Mouse (Mus musculus) bone marrow, adult 2 months (tissue): Measurements from ENCODE around the gene Akap12. TPM values are rescaled to one million over a fixed set of nuclear protein-coding genes. Genes with fewer than 3 reads are reported as not detected.

Experiments
- H3K27ac ChIP-seq: fragments of 200-500 bp; 2 replicates; pipeline ENCODE4 v1.5.1; 2012; ENCODE audit warnings: low read depth, mild to moderate bottlenecking, control low read depth, inconsistent platforms, low read length; ENCODE audit not compliant: control insufficient read depth, poor library complexity, insufficient read depth
- H3K4me1 ChIP-seq: fragments of 200-500 bp; 2 replicates; pipeline ENCODE4 v1.6.1; 2011; ENCODE audit warnings: low read length; ENCODE audit not compliant: control insufficient read depth, insufficient read depth
- H3K4me3 ChIP-seq: fragments of 200-500 bp; replicated peaks from 2 replicates; pipeline ENCODE3; 2011; ENCODE audit warnings: mild to moderate bottlenecking, low read depth, low read length, control low read depth; ENCODE audit not compliant: control insufficient read depth
- CTCF ChIP-seq: fragments of 200-500 bp; IDR thresholded peaks from 2 replicates; pipeline ENCODE4 v1.5.1; 2011; ENCODE audit warnings: low read length, control low read depth; ENCODE audit not compliant: control insufficient read depth, insufficient read depth
- POLR2A ChIP-seq: fragments of 200-500 bp; IDR thresholded peaks from 2 replicates; pipeline ENCODE4 v1.6.1; 2011; ENCODE audit warnings: low read depth, mild to moderate bottlenecking, control low read depth, low read length, borderline replicate concordance; ENCODE audit not compliant: control insufficient read depth
- WGBS: fragments of 180-500 bp; shearing (Covaris S2); methylation state at CpG from one replicate; pipeline ENCODE4 v1.1.7; 2018; 5-methylcytosine and 5-hydroxymethylcytosine counted together
- polyA plus RNA-seq: library from polyadenylated mRNA; stranded (reverse); fragments of >200 nt; gene quantifications from 2 replicates; pipeline ENCODE4 v1.2.4, GENCODE M21; 2011; ENCODE audit warnings: low replicate concordance; ENCODE audit not compliant: missing spikeins, insufficient read depth, insufficient read length

The Akap12 gene
- polyA plus RNA-seq, 1 experiment, result 26.8 TPM

DNA sequence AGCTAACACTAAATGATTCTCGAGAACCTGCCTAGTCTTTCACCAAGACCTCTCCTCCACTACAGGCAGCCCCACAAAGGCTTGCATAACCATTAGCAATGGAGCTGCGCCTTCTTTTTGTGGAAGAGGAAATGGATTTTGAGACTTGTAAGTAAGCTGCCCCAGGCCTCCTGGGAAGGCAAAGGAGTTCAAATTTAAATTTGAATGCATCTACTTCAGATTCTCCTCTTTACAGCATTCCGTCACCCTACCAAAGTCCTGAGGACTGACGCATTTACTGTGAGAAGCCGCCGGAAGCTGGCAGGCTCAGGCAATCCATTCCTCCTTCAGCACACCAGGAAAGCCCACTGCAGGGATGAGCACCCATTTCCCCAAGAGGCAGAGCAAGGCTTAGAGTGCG is 109.1 kb downstream of the Akap12 start:
- Histone ChIP-seq H3K4me1 (no peaks in the 10 kb centered on the region), H3K4me3 (no peak overlapping the region), H3K27ac (no peak overlapping the region)
- WGBS, result 69% methylated on average over 7 of the region's 7 CpGs
- TF ChIP-seq CTCF (no peak), POLR2A (no peak)

DNA sequence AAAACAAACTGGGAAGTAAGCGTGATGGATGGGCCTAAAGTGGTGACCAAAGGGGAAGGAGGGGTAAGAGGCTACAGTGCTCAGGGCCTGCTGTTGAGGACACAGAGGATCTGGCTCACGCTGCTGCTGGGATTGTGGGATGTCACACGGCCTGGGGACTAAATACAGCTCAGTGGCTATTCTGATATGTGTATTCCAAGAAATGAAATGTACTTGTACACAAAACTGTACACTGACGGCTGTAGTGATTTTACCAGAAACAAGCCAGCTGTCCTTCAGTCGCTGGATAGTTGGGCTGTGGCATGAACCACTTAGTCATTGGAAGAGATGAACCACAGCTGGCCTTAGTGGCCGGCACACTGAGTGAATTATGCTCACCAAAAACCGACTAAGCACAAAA is 110.3 kb downstream of the Akap12 start:
- no peak overlapping the region for H3K4me3 ChIP-seq
- 71% methylated on average over 7 of the region's 7 CpGs for WGBS
- TF ChIP-seq CTCF (no peak), POLR2A (no peak)
- H3K4me1 ChIP-seq, result no peaks in the 10 kb centered on the region
- H3K27ac ChIP-seq, result no peak overlapping the region

- Histone ChIP-seq H3K27ac (no peak overlapping the region), H3K4me1 (no peaks in the 10 kb centered on the region), H3K4me3 (no peak overlapping the region)
- TF ChIP-seq POLR2A (no peak), CTCF (no peak)
- WGBS, result 84% methylated on average over 7 of the region's 7 CpGs
Measured at GRCm38 (mm10) chr10:4376931-4377330, 110.8 kb downstream of the Akap12 start.

DNA sequence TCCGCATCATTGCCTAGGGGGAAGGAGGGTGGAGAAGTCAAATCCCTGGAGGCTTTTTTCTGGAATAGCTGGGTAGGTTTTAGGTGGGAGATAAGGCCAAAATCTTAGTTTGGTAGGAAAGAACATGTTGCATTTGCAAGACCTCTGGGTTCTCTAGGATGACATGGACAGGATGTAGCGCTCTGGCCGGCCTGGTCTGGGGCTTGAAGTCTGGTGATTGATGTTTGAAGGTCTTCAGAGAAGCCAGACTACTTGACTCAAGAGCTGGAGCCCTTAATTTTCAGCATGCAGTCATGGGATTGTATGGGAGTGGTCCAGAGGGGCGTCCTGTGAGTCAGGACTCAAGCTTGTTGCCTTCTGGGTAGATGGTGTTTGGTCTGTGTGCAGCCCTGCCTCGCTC is 114.6 kb downstream of the Akap12 start:
- 87% methylated on average over 5 of the region's 5 CpGs for whole genome bisulfite sequencing
- peaks cover 2% of the 10 kb centered on the region; the same call in 1 of the 2 replicates for H3K4me1 ChIP-seq
- no peak for TF ChIP-seq CTCF
- TF ChIP-seq POLR2A, result no peak
- no peak overlapping the region for H3K4me3 ChIP-seq
- no peak overlapping the region for H3K27ac ChIP-seq

DNA sequence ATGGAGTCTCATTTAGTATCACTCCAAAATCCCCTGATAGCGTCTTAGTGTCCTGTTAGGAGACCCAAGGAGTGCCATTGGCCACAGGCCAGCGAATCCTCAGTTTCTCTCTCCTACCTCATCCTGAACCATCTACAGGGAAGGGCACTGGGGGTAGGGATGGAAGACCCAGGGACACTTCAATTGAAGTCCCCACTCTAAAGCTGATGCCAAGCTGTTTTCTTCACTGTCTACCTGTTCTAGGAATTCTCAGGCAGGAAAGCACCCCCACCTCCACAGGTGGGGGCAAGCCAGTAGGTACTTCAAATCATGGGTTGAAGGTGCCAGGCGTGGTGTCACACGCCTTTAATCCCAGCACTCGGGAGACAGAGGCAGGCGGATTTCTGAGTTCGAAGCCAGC is 118.1 kb downstream of the Akap12 start:
- no peak overlapping the region for H3K4me3 ChIP-seq
- peaks cover 4% of the 10 kb centered on the region; the same call in 1 of the 2 replicates for H3K4me1 ChIP-seq
- H3K27ac ChIP-seq, result no peak overlapping the region
- TF ChIP-seq CTCF (no peak), POLR2A (no peak)
- WGBS, result 87% methylated on average over 7 of the region's 7 CpGs

- peaks cover 9% of the 10 kb centered on the region for H3K4me1 ChIP-seq
- under 1% methylated on average over 102 of the region's 133 CpGs for WGBS
Measured at GRCm38 (mm10) chr10:4386609-4387591, 120.7 kb downstream of the Akap12 start.

GRCm38 (mm10) chr10:4387701-4388383 is 121.7 kb downstream of the Akap12 start, which contains the start of gene Zbtb2:
TSS of gene Zbtb2 (minus strand) at chr10:4388108.
- no peak for TF ChIP-seq CTCF
- no peak for TF ChIP-seq POLR2A
- WGBS, result under 1% methylated on average over 76 of the region's 87 CpGs
- peak within 1 kb of the TSS; percentile 100 for H3K27ac ChIP-seq
- peaks cover 9% of the 10 kb centered on the region for H3K4me1 ChIP-seq
- H3K4me3 ChIP-seq, result peak within 1 kb of the TSS; percentile 79

More at GRCm38 (mm10) chr10:4386609-4387591, 120.7 kb downstream of the Akap12 start:
- peak overlapping the region; percentile 92 for H3K4me3 ChIP-seq
- H3K27ac ChIP-seq, result peak overlapping the region; percentile 100
- TF ChIP-seq CTCF (no peak), POLR2A (peak; percentile 94)

DNA sequence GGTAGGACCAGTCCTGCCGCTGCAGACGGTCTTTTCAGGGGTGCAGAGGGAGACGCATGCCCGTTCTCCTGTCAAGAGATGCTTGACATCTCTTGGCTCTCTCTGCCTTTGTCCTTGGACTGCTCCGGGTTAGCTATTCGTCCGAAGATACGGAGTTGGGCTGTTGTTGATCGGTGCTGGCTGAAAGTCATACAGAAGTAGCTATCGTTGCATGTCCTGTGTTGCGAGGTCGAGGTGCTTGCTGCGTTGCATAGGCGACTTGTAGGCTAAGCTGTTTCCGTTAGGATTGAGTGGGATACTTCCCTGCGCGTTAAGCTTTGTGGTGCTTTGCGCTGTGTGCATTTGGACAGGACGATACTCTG is 122.2 kb downstream of the Akap12 start:
- TF ChIP-seq CTCF (no peak), POLR2A (no peak)
- Histone ChIP-seq H3K27ac (peak overlapping the region; percentile 100), H3K4me3 (peak overlapping the region; percentile 69), H3K4me1 (peaks cover 7% of the 10 kb centered on the region)
- WGBS, result under 1% methylated on average over 19 of the region's 19 CpGs
